Mouse (Mus musculus) hindbrain, postnatal 0 days (tissue): Measurements from ENCODE around the gene Dnase1l3. TPM values are rescaled to one million over a fixed set of nuclear protein-coding genes. Genes with fewer than 3 reads are reported as not detected.

Experiments
- ATAC-seq: fragments of 200-750 bp; cut with Nextera tagmentation; 2 replicates; pipeline ENCODE4 v1.8.0; 2017; ENCODE audit warnings: mild to moderate bottlenecking, moderate TSS enrichment, moderate library complexity
- DNase-seq: peaks from one replicate; pipeline ENCODE4 v3.0.0-alpha.2; 2015; ENCODE audit warnings: low spot score
- H3K27ac ChIP-seq: fragments of 300-500 bp; sonication (generic); 2 replicates; pipeline ENCODE4 v1.5.1; 2014; ENCODE audit warnings: mild to moderate bottlenecking
- H3K27me3 ChIP-seq: fragments of 300-500 bp; sonication (generic); 2 replicates; pipeline ENCODE4 v1.6.1; 2014; ENCODE audit warnings: low read length, mixed read lengths; ENCODE audit not compliant: insufficient read depth
- H3K36me3 ChIP-seq: fragments of 300-500 bp; sonication (generic); 2 replicates; pipeline ENCODE4 v1.6.1; 2014; ENCODE audit warnings: low read length, mixed read lengths; ENCODE audit not compliant: insufficient read depth
- H3K4me1 ChIP-seq: fragments of 300-500 bp; sonication (generic); 2 replicates; pipeline ENCODE4 v1.6.1; 2014; ENCODE audit warnings: antibody characterized with exemption, low read length, mixed read lengths; ENCODE audit not compliant: insufficient read depth
- H3K4me2 ChIP-seq: fragments of 300-500 bp; sonication (generic); 2 replicates; pipeline ENCODE4 v1.6.1; 2014; ENCODE audit warnings: low read depth, mild to moderate bottlenecking, low read length, moderate library complexity, mixed read lengths
- H3K4me3 ChIP-seq: fragments of 300-500 bp; sonication (generic); 2 replicates; pipeline ENCODE4 v1.5.1; 2014; ENCODE audit warnings: low read length
- H3K9ac ChIP-seq: fragments of 300-500 bp; sonication (generic); replicated peaks from 2 replicates; pipeline ENCODE4 v1.6.1; 2014; ENCODE audit warnings: mild to moderate bottlenecking, low read length, moderate library complexity, mixed read lengths
- H3K9me3 ChIP-seq: fragments of 300-500 bp; sonication (generic); 2 replicates; pipeline ENCODE4 v1.6.1; 2016; ENCODE audit warnings: low read length, mixed read lengths
- CTCF ChIP-seq: IDR thresholded peaks from 2 replicates; pipeline ENCODE4 v1.5.1; 2016; ENCODE audit warnings: antibody characterized with exemption, control low read depth, low read depth
- WGBS: fragments of 180-500 bp; shearing (Covaris S2); extraction: QIAGEN DNeasy Blood & Tissue Kit; methylation state at CpG from one replicate; pipeline ENCODE4 v1.1.7; 2014; 5-methylcytosine and 5-hydroxymethylcytosine counted together
- polyA plus RNA-seq: library from polyadenylated mRNA; unstranded; fragments of >200 nt; fragmentation: Nextera tagmentation; extraction: Ambion mirVana; gene quantifications from 2 replicates; pipeline ENCODE4 v1.2.1, GENCODE M21; 2015
- total RNA-seq: library from RNA; depleted of rRNA; stranded (reverse); fragments of >200 nt; gene quantifications from 2 replicates; pipeline ENCODE4 v1.2.3, GENCODE M21; 2014

Dnase1l3 gene
- total and polyA plus RNA-seq, 2 experiments from 2014 or later = 0.09 TPM; not detected in 1

GRCm38 (mm10) chr14:8003727-8004670 is 9.6 kb upstream of the Dnase1l3 start:
- Histone ChIP-seq H3K36me3 (no peaks in the 10 kb centered on the region), H3K27me3 (peaks cover 8% of the 10 kb centered on the region; the same call in 1 of the 2 replicates), H3K4me3 (peak overlapping the region; percentile 63), H3K4me2 (peak overlapping the region; percentile 69), H3K9me3 (no peaks in the 10 kb centered on the region), H3K9ac (peak overlapping the region; percentile 52), H3K4me1 (0 out of 2 replicates have a peak, but pooled peaks cover 3% of the 10 kb centered on the region), H3K27ac (peak overlapping the region; percentile 74; the same call in 1 of the 2 replicates)
- ATAC-seq (no peak), DNase-seq (peak; percentile 9)
- WGBS = 27% methylated on average over 18 of the region's 18 CpGs
- no peak for TF ChIP-seq CTCF

- H3K4me1 ChIP-seq = 0 out of 2 replicates have a peak, but pooled peaks cover 3% of the 10 kb centered on the region
- no peaks in the 10 kb centered on the region for H3K36me3 ChIP-seq
- H3K9ac ChIP-seq = peak overlapping the region; percentile 52
- H3K4me2 ChIP-seq = peak overlapping the region; percentile 69
- H3K9me3 ChIP-seq = no peaks in the 10 kb centered on the region
- peaks cover 8% of the 10 kb centered on the region; the same call in 1 of the 2 replicates for H3K27me3 ChIP-seq
- ATAC-seq = peak; percentile 76
- DNase-seq = peak; percentile 82
- WGBS = under 1% methylated on average over 23 of the region's 23 CpGs
- peak overlapping the region; percentile 74 for H3K27ac ChIP-seq
- peak overlapping the region; percentile 63 for H3K4me3 ChIP-seq
- no peak for TF ChIP-seq CTCF
These were observed 8.8 kb upstream of the Dnase1l3 start for GRCm38 (mm10) chr14:8003093-8003670.

DNA sequence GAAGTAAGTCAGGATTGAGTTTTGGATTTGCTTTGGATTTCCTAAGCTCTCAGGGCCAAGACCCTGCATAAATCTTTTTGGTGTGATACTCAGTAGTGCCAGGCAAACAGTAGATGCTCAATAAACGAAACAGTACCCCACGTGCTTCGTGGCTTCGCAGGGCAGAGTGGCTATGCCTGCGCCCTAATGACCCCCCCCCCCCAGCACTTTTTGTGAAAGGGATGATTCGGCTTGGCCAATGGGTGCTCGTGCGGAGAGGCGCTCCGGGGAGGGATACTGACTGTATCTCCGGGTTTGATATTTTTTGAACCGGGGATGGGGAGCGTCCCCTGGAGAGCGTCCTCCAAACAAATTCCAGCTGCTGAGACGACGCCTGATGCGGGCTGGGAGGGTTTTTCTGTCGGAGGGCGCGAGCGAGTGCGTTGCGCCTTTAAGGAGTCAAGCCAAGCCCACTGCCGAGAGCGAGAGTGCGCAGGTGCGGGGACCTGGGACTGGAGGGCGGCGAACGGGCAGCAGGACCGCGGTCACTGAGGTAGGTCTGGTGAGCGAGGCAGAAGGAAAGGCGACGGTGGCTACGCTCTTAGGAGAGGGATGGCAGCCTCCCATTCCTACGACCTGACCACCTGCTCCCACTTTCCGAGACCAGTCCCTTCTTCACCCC is 8.2 kb upstream of the Dnase1l3 start, which contains the start of gene Abhd6:
TSS of gene Abhd6 (plus strand) at position 471 of the 661 bp plus-strand sequence.
- Histone ChIP-seq H3K4me2 (peak within 1 kb of the TSS; percentile 69), H3K4me3 (peak within 1 kb of the TSS; percentile 63), H3K27me3 (peaks cover 8% of the 10 kb centered on the region; the same call in 1 of the 2 replicates), H3K27ac (peak within 1 kb of the TSS; percentile 74), H3K9me3 (no peaks in the 10 kb centered on the region), H3K36me3 (no peaks in the 10 kb centered on the region), H3K4me1 (0 out of 2 replicates have a peak, but pooled peaks cover 3% of the 10 kb centered on the region), H3K9ac (peak within 1 kb of the TSS; percentile 52)
- ATAC-seq (peak; percentile 92), DNase-seq (peak; percentile 93)
- TF ChIP-seq CTCF = 0 out of 2 replicates have a peak, but pooled peaks have one; percentile 5
- 2% methylated on average over 36 of the region's 38 CpGs for WGBS

DNA sequence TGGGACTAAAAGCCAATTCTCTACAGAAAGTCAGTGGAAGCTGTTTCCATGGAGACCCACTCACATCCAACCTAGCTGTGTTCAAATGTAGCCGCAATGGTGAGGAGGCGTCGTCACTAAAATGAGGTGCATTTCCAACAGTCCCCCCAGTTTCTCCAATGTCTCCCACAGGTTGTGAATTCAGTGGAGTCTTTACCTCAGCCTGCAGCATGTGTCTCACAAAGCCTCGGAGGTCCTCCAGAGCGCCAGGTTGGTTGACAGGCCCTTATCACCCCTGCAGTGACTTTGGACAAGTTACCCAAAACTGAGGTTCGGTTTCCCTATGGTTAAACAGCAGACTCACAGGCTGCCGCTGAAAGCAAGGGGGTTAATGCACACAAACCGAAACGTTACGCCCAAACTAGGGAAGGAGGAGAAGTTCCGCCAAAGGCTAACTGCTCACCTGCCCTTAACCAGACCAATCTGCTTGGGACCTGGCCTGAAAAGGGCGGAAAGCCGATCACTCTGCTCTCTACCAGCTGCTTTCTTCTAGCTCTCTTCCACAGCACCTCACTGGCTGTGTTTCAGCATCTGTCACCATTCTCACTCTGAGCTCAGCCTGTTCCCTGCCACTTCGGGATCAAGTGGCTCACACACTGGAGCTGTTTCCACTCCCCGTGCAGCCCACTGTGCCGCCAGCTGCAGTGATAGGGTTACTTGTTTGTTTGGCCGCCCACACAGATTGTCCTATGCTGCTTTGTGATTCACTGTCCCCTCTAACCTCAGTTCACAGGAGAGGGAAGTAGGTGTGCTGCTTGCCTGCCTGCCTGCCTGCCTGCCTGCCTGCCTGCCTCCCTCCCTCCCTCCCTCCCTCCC is 6.7 kb upstream of the Dnase1l3 start:
- no peak for TF ChIP-seq CTCF
- no peak overlapping the region for H3K4me2 ChIP-seq
- no peak for DNase-seq

GRCm38 (mm10) chr14:8000247-8000646 is 5.9 kb upstream of the Dnase1l3 start:
- Histone ChIP-seq H3K27ac (no peak overlapping the region), H3K36me3 (no peaks in the 10 kb centered on the region), H3K4me3 (no peak overlapping the region), H3K4me1 (0 out of 2 replicates have a peak, but pooled peaks cover 6% of the 10 kb centered on the region), H3K27me3 (peaks cover 8% of the 10 kb centered on the region; the same call in 1 of the 2 replicates), H3K4me2 (no peak overlapping the region), H3K9me3 (no peaks in the 10 kb centered on the region), H3K9ac (no peak overlapping the region)
- TF ChIP-seq CTCF = no peak
- 90% methylated on average over 5 of the region's 5 CpGs for WGBS
- ATAC-seq = no peak
- DNase-seq = no peak

More for the DNA sequence above, 6.7 kb upstream of the Dnase1l3 start:
- no peak overlapping the region for H3K4me3 ChIP-seq
- H3K36me3 ChIP-seq = no peaks in the 10 kb centered on the region
- H3K27me3 ChIP-seq = peaks cover 8% of the 10 kb centered on the region; the same call in 1 of the 2 replicates
- 25% methylated on average over 17 of the region's 17 CpGs for WGBS
- 0 out of 2 replicates have a peak, but pooled peaks cover 6% of the 10 kb centered on the region for H3K4me1 ChIP-seq
- no peaks in the 10 kb centered on the region for H3K9me3 ChIP-seq
- no peak overlapping the region for H3K9ac ChIP-seq
- no peak for ATAC-seq
- H3K27ac ChIP-seq = no peak overlapping the region
